Mouse (Mus musculus): ENCODE measurements around the gene Gemin2.

GRCm38 (mm10) chr12:59068791-59069190 is 55.6 kb downstream of the Gemin2 start:
- TF ChIP-seq POLR2A (IDR thresholded peaks at IDR 0.05; ENCODE audit: borderline replicate concordance, extremely low read depth, low read depth, low read length) (no peak), CTCF (IDR thresholded peaks at IDR 0.05; ENCODE audit: insufficient read depth, low read length) (no peak)
